Mouse (Mus musculus) heart, embryonic 16.5 days (tissue): ENCODE results near the gene Rasgrp3. TPM values are rescaled to one million over a fixed set of nuclear protein-coding genes. Genes with fewer than 3 reads are reported as not detected.

ENCODE experiments used
- ATAC-seq: fragments of 200-750 bp; cut with Nextera tagmentation; replicated peaks from 2 replicates; pipeline ENCODE4 v1.8.0; 2017; ENCODE audit warnings: moderate number of reproducible peaks; ENCODE audit not compliant: insufficient read depth, low FRiP score; ENCODE audit errors: extremely low read depth
- H3K27ac ChIP-seq: fragments of 300-500 bp; sonication (generic); 2 replicates; pipeline ENCODE4 v1.5.1; 2014; ENCODE audit warnings: mild to moderate bottlenecking, low read length, control low read depth, moderate library complexity
- H3K27me3 ChIP-seq: fragments of 300-500 bp; sonication (generic); 2 replicates; pipeline ENCODE4 v1.6.1; 2014; ENCODE audit warnings: low read length, mixed read lengths; ENCODE audit not compliant: control insufficient read depth, insufficient read depth
- H3K36me3 ChIP-seq: fragments of 300-500 bp; sonication (generic); 2 replicates; pipeline ENCODE4 v1.6.1; 2014; ENCODE audit not compliant: control insufficient read depth, insufficient read depth
- H3K4me1 ChIP-seq: fragments of 300-500 bp; sonication (generic); 2 replicates; pipeline ENCODE4 v1.6.1; 2014; ENCODE audit warnings: low read length, mixed read lengths; ENCODE audit not compliant: control insufficient read depth, insufficient read depth
- H3K4me2 ChIP-seq: fragments of 300-500 bp; sonication (generic); 2 replicates; pipeline ENCODE4 v1.6.1; 2014; ENCODE audit warnings: low read depth, mild to moderate bottlenecking, control low read depth, low read length
- H3K4me3 ChIP-seq: fragments of 300-500 bp; sonication (generic); 2 replicates; pipeline ENCODE4 v1.5.1; 2014; ENCODE audit warnings: mild to moderate bottlenecking, control low read depth, low read length
- H3K9ac ChIP-seq: fragments of 300-500 bp; sonication (generic); 2 replicates; pipeline ENCODE4 v1.6.1; 2014; ENCODE audit warnings: low read length, control low read depth
- H3K9me3 ChIP-seq: fragments of 300-500 bp; sonication (generic); replicated peaks from 2 replicates; pipeline ENCODE4 v1.6.1; 2016; ENCODE audit warnings: low read length; ENCODE audit not compliant: control insufficient read depth
- WGBS: fragments of 180-500 bp; shearing (Covaris S2); extraction: QIAGEN DNeasy Blood & Tissue Kit; methylation state at CpG from one replicate; pipeline ENCODE4 v1.1.7; 2014; 5-methylcytosine and 5-hydroxymethylcytosine counted together
- polyA plus RNA-seq: library from polyadenylated mRNA; unstranded; fragments of >200 nt; fragmentation: Nextera tagmentation; extraction: Ambion mirVana; gene quantifications from 2 replicates; pipeline ENCODE4 v1.2.1, GENCODE M21; 2015

Rasgrp3 gene
- polyA plus RNA-seq, 1 experiment from 2014 or later: 17.2 TPM

DNA sequence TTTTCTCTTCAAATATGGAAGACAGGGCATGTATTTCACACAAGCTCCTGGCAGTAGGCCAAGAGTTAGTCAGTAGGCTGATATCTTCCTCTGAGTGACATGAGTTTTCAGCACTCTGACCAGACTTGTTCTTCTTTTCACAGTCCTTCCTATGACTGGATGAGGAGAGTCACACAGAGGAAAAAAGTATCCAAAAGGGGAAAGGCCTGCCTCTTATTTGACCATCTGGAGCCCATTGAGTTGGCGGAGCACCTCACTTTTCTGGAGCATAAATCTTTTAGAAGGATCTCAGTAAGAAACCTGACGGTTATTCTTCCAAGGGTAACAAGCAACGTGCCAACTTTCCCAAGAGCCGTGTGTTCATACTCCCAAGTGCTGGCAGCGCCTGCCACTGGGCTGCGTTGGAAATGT is 62.5 kb downstream of the Rasgrp3 start:
- Histone ChIP-seq H3K4me3 (no peak overlapping the region), H3K9ac (no peak overlapping the region), H3K27ac (peak overlapping the region; percentile 62), H3K9me3 (no peaks in the 10 kb centered on the region), H3K36me3 (peaks cover under 1% of the 10 kb centered on the region; the same call in 1 of the 2 replicates), H3K4me2 (no peak overlapping the region; the same call in 1 of the 2 replicates), H3K27me3 (no peaks in the 10 kb centered on the region), H3K4me1 (peaks cover 7% of the 10 kb centered on the region)
- 46% methylated on average over 6 of the region's 6 CpGs for WGBS
- peak; percentile 85 for ATAC-seq

DNA sequence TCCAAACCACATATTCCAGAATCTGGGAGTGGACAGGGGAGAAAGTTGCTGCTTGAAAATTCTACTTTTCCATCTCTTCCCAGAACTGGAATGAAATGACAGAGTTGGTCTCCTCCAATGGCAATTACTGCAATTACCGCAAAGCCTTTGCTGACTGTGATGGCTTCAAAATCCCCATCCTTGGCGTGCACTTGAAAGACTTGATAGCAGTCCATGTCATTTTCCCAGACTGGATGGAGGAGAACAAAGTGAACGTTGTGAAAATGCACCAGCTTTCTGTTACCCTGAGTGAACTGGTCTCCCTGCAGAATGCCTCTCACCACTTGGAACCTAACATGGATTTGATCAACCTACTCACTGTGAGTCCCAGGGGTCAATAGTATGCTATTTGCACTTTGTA is 67.3 kb downstream of the Rasgrp3 start:
- Histone ChIP-seq H3K27me3 (no peaks in the 10 kb centered on the region), H3K36me3 (peaks cover 2% of the 10 kb centered on the region; the same call in 1 of the 2 replicates), H3K4me2 (no peak overlapping the region), H3K27ac (no peak overlapping the region), H3K9me3 (no peaks in the 10 kb centered on the region), H3K9ac (no peak overlapping the region), H3K4me3 (no peak overlapping the region), H3K4me1 (peaks cover 7% of the 10 kb centered on the region)
- WGBS: 75% methylated on average over 3 of the region's 3 CpGs
- ATAC-seq: no peak

DNA sequence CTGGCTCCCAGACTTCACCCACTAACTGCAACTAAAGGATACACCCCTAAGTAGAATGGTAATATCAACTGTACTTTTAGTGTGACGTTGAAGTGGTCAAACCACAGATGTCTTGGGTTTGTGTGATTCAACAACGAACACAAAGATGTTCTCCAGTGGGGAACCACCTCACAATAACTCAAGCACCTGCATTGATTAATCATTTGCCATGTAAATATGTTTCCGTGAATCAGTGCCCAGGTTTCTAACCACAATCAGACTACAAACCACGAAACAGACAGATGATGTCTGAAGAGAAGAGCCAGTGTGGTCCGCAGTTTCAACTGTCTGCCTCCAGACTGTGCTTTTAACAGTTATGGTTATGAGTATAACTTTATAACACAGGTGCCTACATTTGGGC is 69.4 kb downstream of the Rasgrp3 start:
- ATAC-seq: no peak
- 85% methylated on average over 5 of the region's 5 CpGs for WGBS
- no peak overlapping the region for H3K27ac ChIP-seq

DNA sequence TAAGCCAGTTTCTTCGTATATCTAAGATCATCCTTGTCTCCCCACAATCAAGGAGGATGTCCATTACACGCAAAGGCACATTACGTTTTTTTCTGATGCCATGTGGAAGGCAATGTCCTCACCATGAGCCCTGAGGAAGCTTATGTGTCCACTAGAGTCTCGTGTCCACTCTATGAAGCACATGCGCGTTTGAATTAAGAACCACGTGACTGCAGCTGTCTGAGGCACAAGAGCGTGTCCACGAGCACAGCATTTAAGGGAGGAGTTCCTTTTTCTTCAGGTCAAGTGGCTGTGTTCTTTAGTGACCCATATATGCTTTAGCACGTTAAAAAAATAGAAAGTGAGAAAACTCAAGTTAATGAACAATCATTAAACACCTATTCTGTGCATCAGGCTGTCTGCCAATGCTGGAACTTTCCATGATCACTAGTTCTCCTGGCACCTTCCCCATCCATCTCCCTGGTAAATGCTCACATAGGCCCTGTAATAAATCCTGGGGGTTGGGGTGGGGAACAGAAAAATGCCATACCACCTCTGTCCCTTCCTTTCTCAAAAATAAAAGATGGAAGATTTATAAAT is 70.5 kb downstream of the Rasgrp3 start:
- Histone ChIP-seq H3K4me1 (no peaks in the 10 kb centered on the region), H3K4me3 (no peak overlapping the region), H3K36me3 (peaks cover 2% of the 10 kb centered on the region; the same call in 1 of the 2 replicates), H3K9ac (no peak overlapping the region), H3K27ac (no peak overlapping the region), H3K27me3 (no peaks in the 10 kb centered on the region), H3K9me3 (no peaks in the 10 kb centered on the region), H3K4me2 (no peak overlapping the region)
- no peak for ATAC-seq
- WGBS: 87% methylated on average over 10 of the region's 10 CpGs

More for the DNA sequence above, 69.4 kb downstream of the Rasgrp3 start:
- H3K4me2 ChIP-seq: no peak overlapping the region
- no peak overlapping the region for H3K9ac ChIP-seq
- H3K27me3 ChIP-seq: no peaks in the 10 kb centered on the region
- H3K9me3 ChIP-seq: no peaks in the 10 kb centered on the region
- H3K36me3 ChIP-seq: peaks cover 2% of the 10 kb centered on the region; the same call in 1 of the 2 replicates
- no peaks in the 10 kb centered on the region for H3K4me1 ChIP-seq
- H3K4me3 ChIP-seq: no peak overlapping the region

DNA sequence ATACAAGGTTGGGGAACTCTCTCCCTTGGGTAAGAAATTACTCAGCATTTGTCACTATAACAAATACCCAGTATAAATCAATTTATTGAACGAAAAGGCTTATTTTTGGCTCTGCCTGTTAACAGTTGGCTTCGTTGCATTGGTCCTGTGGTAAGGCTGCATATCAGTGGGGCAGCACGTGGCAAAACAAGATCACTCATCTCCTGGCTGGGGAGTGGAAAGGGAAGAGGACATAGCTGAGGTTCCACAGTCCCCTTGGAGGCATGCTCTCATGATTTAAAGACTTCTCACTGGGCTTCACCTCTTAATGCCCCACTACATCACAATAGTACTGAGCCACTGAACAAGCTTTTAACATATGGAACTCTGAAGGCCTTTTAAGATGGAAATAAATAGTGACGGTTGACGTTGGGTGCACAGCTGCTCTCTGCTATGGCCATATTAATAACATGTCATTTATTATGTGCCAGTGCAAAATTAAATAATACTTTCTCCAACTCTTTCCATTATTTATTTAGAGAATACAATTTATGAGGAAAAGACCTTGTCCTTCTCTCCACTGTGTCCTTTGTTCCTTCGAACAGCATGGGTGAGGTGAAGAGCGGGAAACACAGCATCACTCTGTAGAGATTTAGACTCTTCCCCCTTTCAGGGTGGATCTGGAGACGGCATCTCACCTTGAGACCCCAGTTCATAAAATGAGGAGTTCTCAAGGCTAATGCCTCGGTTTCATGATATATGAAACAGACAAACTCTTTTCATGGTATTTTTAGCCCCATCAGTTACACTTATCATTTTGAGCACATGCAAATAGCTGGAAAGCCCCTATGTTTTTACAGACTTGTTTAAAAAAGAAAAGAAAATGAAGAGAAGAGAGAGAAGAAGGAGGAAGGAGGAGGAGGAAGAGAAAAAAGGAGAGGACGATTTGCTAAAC is 71.3 kb downstream of the Rasgrp3 start:
- no peaks in the 10 kb centered on the region for H3K4me1 ChIP-seq
- H3K36me3 ChIP-seq: peaks cover 2% of the 10 kb centered on the region; the same call in 1 of the 2 replicates
- H3K9me3 ChIP-seq: no peaks in the 10 kb centered on the region
- H3K4me3 ChIP-seq: no peak overlapping the region
- no peak overlapping the region for H3K9ac ChIP-seq
- H3K4me2 ChIP-seq: no peak overlapping the region
- H3K27ac ChIP-seq: no peak overlapping the region
- H3K27me3 ChIP-seq: no peaks in the 10 kb centered on the region
- WGBS: 72% methylated on average over 10 of the region's 10 CpGs
- ATAC-seq: no peak

DNA sequence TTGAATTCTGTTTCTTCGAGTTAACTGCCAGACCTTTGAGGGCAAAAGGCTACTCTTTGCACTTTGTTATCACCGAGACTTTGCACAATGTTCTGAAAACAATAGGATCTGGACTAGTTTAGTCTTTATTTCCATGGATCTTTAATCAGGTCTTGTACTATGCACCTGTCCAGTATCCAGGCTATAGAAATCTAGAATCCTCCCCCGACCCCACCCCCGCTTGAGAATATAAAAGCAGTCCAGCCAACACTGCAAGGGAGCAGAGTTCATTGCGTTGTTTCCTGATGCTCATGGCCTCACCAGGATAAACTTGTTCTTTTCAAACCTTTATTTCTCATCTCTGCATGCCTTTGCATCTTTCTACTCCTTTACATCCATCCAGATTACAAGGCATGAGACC is 73.6 kb downstream of the Rasgrp3 start:
- WGBS: 88% methylated on average over 5 of the region's 5 CpGs
- H3K4me3 ChIP-seq: no peak overlapping the region
- no peak overlapping the region for H3K4me2 ChIP-seq
- no peaks in the 10 kb centered on the region for H3K4me1 ChIP-seq
- no peak for ATAC-seq
- H3K27ac ChIP-seq: no peak overlapping the region
- no peak overlapping the region for H3K9ac ChIP-seq
- no peaks in the 10 kb centered on the region for H3K27me3 ChIP-seq
- no peaks in the 10 kb centered on the region for H3K36me3 ChIP-seq
- H3K9me3 ChIP-seq: no peaks in the 10 kb centered on the region

DNA sequence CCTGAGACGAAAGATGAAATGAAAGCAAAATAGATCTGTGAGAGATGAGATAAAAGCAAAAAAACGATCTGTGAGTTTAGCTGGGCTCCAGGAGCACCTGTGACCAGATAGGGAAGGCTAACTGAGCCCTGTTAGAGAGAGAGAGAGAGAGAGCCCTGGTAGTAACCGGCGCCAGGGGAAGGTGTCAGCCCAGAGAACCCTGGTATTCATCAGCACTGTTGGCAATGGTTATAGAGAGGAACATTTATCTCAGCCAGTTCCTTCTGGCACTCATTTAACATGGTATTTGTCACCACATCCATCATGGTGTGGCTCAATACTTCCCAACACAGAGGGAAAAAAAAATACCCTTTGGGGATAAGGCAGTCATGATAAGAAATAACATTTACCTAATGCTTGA is 80.9 kb downstream of the Rasgrp3 start:
- Histone ChIP-seq H3K9me3 (no peaks in the 10 kb centered on the region), H3K4me3 (no peak overlapping the region), H3K9ac (no peak overlapping the region), H3K27me3 (no peaks in the 10 kb centered on the region), H3K27ac (no peak overlapping the region), H3K4me2 (no peak overlapping the region), H3K36me3 (no peaks in the 10 kb centered on the region), H3K4me1 (peaks cover 7% of the 10 kb centered on the region)
- WGBS: 28% methylated on average over 4 of the region's 4 CpGs
- ATAC-seq: 0 out of 2 replicates have a peak, but pooled peaks have one; percentile 32

DNA sequence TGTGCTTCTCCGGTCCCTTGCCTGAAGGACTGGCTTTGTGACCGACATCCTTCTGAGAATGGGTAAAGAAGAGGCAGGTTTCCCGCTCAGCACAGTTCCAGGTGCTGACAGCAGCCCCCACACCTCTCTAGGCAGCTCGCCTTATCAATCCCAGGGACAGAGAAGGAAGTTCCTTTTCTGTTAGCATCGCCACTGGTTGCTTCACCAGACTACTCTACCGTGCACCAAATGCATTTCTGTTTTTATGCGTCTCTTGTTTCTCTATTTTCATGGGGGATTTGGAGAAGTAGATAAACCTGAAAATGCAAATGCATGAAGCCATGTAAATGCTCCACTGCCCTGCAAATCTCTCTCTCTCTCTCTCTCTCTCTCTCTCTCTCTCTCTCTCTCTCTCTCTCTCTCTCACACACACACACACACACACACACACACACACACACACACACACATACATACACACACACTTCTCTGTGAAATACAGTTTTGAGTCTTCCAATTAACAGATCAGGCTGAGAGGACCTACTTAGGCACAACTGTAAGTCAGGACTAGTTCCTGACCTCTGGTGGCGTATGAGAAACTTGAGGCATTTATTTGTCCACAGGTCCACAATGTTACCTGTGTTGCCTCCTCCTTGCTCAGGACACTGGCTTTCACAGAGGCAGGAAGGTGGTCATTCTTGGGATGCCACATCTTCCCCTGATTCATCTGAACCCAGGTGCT is 82.6 kb downstream of the Rasgrp3 start:
- 36% methylated on average over 8 of the region's 8 CpGs for WGBS
- Histone ChIP-seq H3K9ac (no peak overlapping the region), H3K4me2 (peak overlapping the region; percentile 13; the same call in 1 of the 2 replicates), H3K27ac (no peak overlapping the region), H3K4me3 (no peak overlapping the region), H3K9me3 (no peaks in the 10 kb centered on the region), H3K27me3 (no peaks in the 10 kb centered on the region), H3K36me3 (no peaks in the 10 kb centered on the region), H3K4me1 (peaks cover 7% of the 10 kb centered on the region)
- ATAC-seq: no peak
